Mouse (Mus musculus): ENCODE results near the gene Lgals7.
"Not testable (repeated sequence)": the region's sequence is repeated elsewhere in the genome, so short reads cannot be mapped to it uniquely, and the experiment has no call there.

The Lgals7 gene

GRCm38 (mm10) chr7:28879606-28880005, 16.0 kb downstream of the Lgals7 start:
- DNase-seq: no peak

- no peak for DNase-seq
Measured at GRCm38 (mm10) chr7:28880554-28880953, 16.9 kb downstream of the Lgals7 start.

GRCm38 (mm10) chr7:28881199-28881598, 17.5 kb downstream of the Lgals7 start, which contains the start of gene Capn12:
Gene Capn12, plus strand, starts transcription at chr7:28881422.
- no peak for DNase-seq

- DNase-seq: no peak
Measured at GRCm38 (mm10) chr7:28883039-28883438, 19.4 kb downstream of the Lgals7 start.

GRCm38 (mm10) chr7:28883704-28884103, 20.1 kb downstream of the Lgals7 start:
- not testable (repeated sequence) for DNase-seq

- no peak for DNase-seq
Measured at GRCm38 (mm10) chr7:28886486-28886885, 22.8 kb downstream of the Lgals7 start.

GRCm38 (mm10) chr7:28888701-28889161, 25.1 kb downstream of the Lgals7 start:
- peak; percentile 32 to 35 for DNase-seq

GRCm38 (mm10) chr7:28892601-28893000, 28.9 kb downstream of the Lgals7 start:
- no peak for DNase-seq

GRCm38 (mm10) chr7:28893643-28894265, 30.1 kb downstream of the Lgals7 start:
- peak in 1 of 2 experiments; percentile 43 for DNase-seq

GRCm38 (mm10) chr7:28894942-28895341, 31.3 kb downstream of the Lgals7 start:
- DNase-seq: no peak

GRCm38 (mm10) chr7:28897661-28898060, 34.0 kb downstream of the Lgals7 start:
- DNase-seq: no peak

GRCm38 (mm10) chr7:28899972-28900371, 36.3 kb downstream of the Lgals7 start:
- no peak for DNase-seq

GRCm38 (mm10) chr7:28901311-28902125, 37.9 kb downstream of the Lgals7 start:
- no peak for DNase-seq

- no peak for DNase-seq
Measured at GRCm38 (mm10) chr7:28902180-28902579, 38.5 kb downstream of the Lgals7 start.

GRCm38 (mm10) chr7:28902809-28903208, 39.2 kb downstream of the Lgals7 start:
- no peak for DNase-seq

- no peak for DNase-seq
Measured at GRCm38 (mm10) chr7:28903778-28904177, 40.1 kb downstream of the Lgals7 start.

- DNase-seq: peak; percentile 35 to 43
Measured at GRCm38 (mm10) chr7:28907195-28907594, 43.5 kb downstream of the Lgals7 start.

GRCm38 (mm10) chr7:28911632-28912031, 48.0 kb downstream of the Lgals7 start:
- no peak for DNase-seq

- no peak for DNase-seq
Measured at GRCm38 (mm10) chr7:28913171-28913570, 49.5 kb downstream of the Lgals7 start.
